Mouse (Mus musculus): Measurements from ENCODE around the gene Icmt. TPM values are rescaled to one million over a fixed set of nuclear protein-coding genes. Genes with fewer than 3 reads are reported as not detected.

The Icmt gene
- 14.9 and 23.7 TPM in 2 replicates for polyA plus RNA-seq (2014; fragmentation: Nextera tagmentation; extraction: Ambion mirVana)

DNA sequence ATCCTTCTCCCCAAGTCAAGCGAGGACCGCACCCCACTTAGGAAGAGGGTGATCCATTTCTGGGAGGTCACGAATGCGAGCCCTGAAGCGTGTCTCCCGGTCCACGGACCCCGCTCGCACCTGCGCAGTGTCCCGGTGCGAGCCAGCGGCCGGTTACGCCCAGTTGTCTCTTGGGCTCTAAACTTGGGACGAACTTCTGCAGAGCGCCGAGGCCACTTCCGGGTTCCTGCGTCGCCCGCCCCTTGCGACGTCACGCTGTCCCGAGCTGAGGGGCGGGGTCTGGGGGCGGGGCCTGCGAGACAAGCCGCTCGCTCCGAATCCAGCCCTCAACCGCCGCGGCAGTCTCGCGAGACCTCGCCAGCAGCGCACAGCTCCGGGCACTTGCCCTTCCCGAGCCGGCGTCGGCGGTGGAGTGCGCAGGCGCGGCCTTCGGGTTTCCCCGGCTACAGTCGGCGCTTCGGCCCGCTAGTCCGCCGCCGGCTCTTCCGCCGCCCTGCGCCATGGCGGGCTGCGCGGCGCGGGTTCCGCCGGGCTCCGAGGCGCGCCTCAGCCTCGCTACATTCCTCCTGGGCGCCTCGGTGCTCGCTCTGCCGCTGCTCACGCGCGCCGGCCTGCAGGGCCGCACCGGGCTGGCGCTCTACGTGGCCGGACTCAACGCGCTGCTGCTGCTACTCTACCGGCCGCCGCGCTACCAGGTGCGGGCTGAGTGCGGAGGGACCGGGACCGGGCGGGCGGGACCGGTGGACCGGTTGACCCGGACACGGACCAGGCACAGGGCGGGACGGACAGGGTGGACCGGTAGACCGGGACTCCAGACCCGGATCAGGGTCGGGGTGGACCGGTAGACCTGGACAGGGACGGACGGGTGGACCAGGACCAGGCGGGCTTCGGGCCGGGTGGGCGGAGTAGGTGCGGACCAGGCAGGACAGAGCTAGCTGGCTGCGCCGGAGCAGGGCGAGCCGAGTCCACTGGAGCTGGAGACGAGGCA lies at the start of gene Icmt:
TSS of gene Icmt (plus strand) at position 354 of the 988 bp plus-strand sequence.
- ATAC-seq (ENCODE audit: low FRiP score, low TSS enrichment) (peak; percentile 95), DNase-seq (peak; percentile 100)
- WGBS = under 1% methylated on average over 119 of the region's 119 CpGs
- H3K9ac ChIP-seq (replicated peaks; ENCODE audit: low read length) = peak within 1 kb of the TSS; percentile 95
- H3K27me3 ChIP-seq (ENCODE audit: control insufficient read depth, insufficient read depth, low read length) = peaks cover 42% of the 10 kb centered on the region
- peak within 1 kb of the TSS; percentile 79 for H3K27ac ChIP-seq (replicated peaks; ENCODE audit: low read depth, low read length)
- peaks cover 25% of the 10 kb centered on the region for H3K36me3 ChIP-seq (ENCODE audit: control insufficient read depth, insufficient read depth, low read length)
- H3K4me2 ChIP-seq (ENCODE audit: low read length) = peak within 1 kb of the TSS; percentile 96
- peak within 1 kb of the TSS; percentile 89 for H3K4me3 ChIP-seq (replicated peaks; ENCODE audit: low read depth, low read length)
- H3K4me1 ChIP-seq (ENCODE audit: control insufficient read depth, insufficient read depth, low read length) = peaks cover 25% of the 10 kb centered on the region
- H3K9me3 ChIP-seq (ENCODE audit: control insufficient read depth, low read length) = no peaks in the 10 kb centered on the region

DNA sequence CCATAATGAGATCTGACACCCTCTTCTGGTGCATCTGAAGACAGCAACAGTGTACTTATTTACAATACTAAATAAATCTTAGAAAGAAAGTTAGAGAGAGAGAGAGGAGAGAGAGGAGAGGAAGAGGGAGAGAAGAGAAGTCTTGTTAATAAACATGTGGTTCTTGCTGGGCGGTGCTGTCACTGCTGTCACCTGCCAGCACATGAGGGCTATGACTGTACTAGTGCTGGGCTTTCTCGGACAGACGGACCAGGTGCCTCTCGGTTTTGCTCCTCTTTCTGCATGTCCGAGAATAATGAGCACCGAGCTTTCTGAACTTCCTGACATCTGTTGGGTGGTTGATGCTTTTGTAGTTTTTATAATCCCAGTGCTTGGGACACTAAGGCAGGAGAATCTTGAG lies 46.4 kb upstream of the Icmt start:
- no peaks in the 10 kb centered on the region for H3K9me3 ChIP-seq (ENCODE audit: control insufficient read depth, low read length)
- WGBS = 92% methylated on average over 6 of the region's 6 CpGs

DNA sequence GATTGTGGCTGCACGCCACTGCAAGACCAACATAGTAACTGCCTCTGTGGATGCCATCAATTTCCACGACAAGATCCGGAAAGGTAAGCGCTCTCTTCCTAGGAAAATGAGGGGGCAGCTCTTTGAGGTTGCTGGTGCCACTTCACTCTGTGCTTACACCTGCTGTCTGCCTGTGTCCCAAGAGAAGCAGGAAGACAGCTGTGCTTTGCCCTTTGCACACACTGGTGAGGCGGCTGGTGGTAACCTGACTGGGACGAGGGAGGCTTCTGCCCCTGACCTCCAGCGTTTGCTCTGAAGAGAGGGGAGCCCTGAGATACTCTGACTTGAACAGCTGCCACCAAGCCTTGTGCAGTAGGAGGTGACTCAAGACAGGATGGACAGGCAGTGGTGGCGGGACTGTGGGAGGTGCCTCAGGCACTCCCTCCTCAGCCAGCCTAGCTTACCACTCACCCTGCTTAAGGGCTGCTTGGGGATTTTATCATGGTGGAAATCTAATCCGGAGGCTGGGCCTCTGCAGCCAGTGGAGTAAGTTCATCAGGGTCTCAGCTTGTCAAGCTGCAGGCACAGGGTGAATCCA lies 43.8 kb upstream of the Icmt start:
- WGBS = 82% methylated on average over 9 of the region's 9 CpGs
- H3K27ac ChIP-seq (replicated peaks; ENCODE audit: low read depth, low read length) = no peak overlapping the region
- H3K4me1 ChIP-seq (ENCODE audit: control insufficient read depth, insufficient read depth, low read length) = no peaks in the 10 kb centered on the region
- H3K27me3 ChIP-seq (ENCODE audit: control insufficient read depth, insufficient read depth, low read length) = no peaks in the 10 kb centered on the region
- no peak for DNase-seq
- peaks cover 11% of the 10 kb centered on the region for H3K36me3 ChIP-seq (ENCODE audit: control insufficient read depth, insufficient read depth, low read length)
- H3K4me3 ChIP-seq (replicated peaks; ENCODE audit: low read depth, low read length) = no peak overlapping the region
- H3K9me3 ChIP-seq (ENCODE audit: control insufficient read depth, low read length) = no peaks in the 10 kb centered on the region
- no peak for ATAC-seq (ENCODE audit: low FRiP score, low TSS enrichment)
- no peak overlapping the region for H3K9ac ChIP-seq (replicated peaks; ENCODE audit: low read length)
- no peak overlapping the region for H3K4me2 ChIP-seq (ENCODE audit: low read length)

More for the DNA sequence above, 46.4 kb upstream of the Icmt start:
- Histone ChIP-seq H3K4me2 (ENCODE audit: low read length) (no peak overlapping the region), H3K4me3 (replicated peaks; ENCODE audit: low read depth, low read length) (no peak overlapping the region), H3K4me1 (ENCODE audit: control insufficient read depth, insufficient read depth, low read length) (no peaks in the 10 kb centered on the region), H3K36me3 (ENCODE audit: control insufficient read depth, insufficient read depth, low read length) (peaks cover 11% of the 10 kb centered on the region), H3K27ac (replicated peaks; ENCODE audit: low read depth, low read length) (no peak overlapping the region), H3K27me3 (ENCODE audit: control insufficient read depth, insufficient read depth, low read length) (no peaks in the 10 kb centered on the region), H3K9ac (replicated peaks; ENCODE audit: low read length) (no peak overlapping the region)
- ATAC-seq (ENCODE audit: low FRiP score, low TSS enrichment) (no peak), DNase-seq (no peak)

DNA sequence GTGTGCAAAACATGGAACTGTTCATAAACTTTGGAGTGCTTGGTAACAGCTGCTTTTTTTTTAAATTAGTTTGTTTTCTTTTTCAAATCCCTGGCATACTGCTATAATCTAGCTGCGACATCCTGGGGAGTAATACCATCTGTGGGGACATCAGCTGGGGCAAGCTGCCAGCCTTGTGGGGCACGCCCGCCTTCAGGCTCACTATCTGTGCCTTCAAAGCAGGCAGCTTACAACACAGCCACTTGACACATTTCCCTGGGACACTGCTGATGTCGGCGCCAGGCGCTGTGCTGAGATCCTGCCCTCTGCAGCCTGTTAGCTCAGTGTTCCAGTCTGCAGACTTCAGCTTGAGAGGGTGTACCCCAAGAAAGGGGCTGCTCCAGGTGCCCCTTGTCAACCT lies 40.0 kb upstream of the Icmt start:
- Histone ChIP-seq H3K9me3 (ENCODE audit: control insufficient read depth, low read length) (no peaks in the 10 kb centered on the region), H3K4me3 (replicated peaks; ENCODE audit: low read depth, low read length) (no peak overlapping the region), H3K4me2 (ENCODE audit: low read length) (no peak overlapping the region), H3K27ac (replicated peaks; ENCODE audit: low read depth, low read length) (no peak overlapping the region), H3K9ac (replicated peaks; ENCODE audit: low read length) (no peak overlapping the region), H3K36me3 (ENCODE audit: control insufficient read depth, insufficient read depth, low read length) (peaks cover 9% of the 10 kb centered on the region), H3K27me3 (ENCODE audit: control insufficient read depth, insufficient read depth, low read length) (no peaks in the 10 kb centered on the region), H3K4me1 (ENCODE audit: control insufficient read depth, insufficient read depth, low read length) (no peaks in the 10 kb centered on the region)
- WGBS = 77% methylated on average over 6 of the region's 6 CpGs
- ATAC-seq (ENCODE audit: low FRiP score, low TSS enrichment) (no peak), DNase-seq (peak; percentile 39)

DNA sequence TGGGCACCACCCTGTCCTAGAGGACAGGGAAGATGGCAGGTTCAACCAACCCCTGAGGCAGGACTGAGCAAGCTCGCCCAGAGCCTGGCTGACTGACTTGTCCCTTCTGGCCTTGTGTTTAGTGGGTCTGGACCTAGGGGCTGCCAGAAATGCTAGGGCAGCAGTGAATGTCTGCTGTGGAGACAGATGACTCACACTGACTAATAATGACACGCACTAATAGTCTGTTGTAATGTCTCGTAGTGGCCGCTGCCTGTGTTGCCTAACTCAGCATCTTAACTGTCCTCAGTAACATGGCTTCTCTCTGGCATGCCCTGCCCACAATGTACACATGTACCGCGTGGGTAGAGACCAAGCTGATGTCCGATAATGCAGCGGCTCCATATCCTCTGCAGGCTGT lies 36.6 kb upstream of the Icmt start:
- Histone ChIP-seq H3K9ac (replicated peaks; ENCODE audit: low read length) (no peak overlapping the region), H3K27ac (replicated peaks; ENCODE audit: low read depth, low read length) (no peak overlapping the region), H3K36me3 (ENCODE audit: control insufficient read depth, insufficient read depth, low read length) (peaks cover 13% of the 10 kb centered on the region; the same call in 1 of the 2 replicates), H3K27me3 (ENCODE audit: control insufficient read depth, insufficient read depth, low read length) (no peaks in the 10 kb centered on the region), H3K4me2 (ENCODE audit: low read length) (no peak overlapping the region), H3K4me1 (ENCODE audit: control insufficient read depth, insufficient read depth, low read length) (no peaks in the 10 kb centered on the region), H3K9me3 (ENCODE audit: control insufficient read depth, low read length) (no peaks in the 10 kb centered on the region), H3K4me3 (replicated peaks; ENCODE audit: low read depth, low read length) (no peak overlapping the region)
- 94% methylated on average over 8 of the region's 8 CpGs for WGBS
- ATAC-seq (ENCODE audit: low FRiP score, low TSS enrichment) (no peak), DNase-seq (no peak)

DNA sequence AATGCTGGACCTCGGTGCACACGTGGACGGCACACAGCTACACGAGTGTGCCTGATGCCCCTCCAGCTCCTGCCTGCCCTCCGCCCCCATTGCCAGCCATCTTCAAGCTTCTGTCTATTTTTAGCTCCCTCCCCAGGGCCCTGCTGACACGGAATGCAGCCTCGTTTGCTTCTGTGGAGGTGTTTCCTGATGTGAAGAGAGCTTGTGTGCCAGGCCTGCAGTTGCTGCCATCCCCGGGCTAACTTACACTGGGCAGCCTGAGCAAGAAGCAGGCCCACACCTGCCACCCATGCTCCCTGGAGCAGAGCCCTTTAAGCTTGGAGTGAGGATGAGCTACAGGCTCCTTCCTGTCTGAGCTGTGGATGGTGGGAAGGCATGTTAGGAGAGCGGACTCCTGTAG lies 34.8 kb upstream of the Icmt start:
- DNase-seq (no peak), ATAC-seq (ENCODE audit: low FRiP score, low TSS enrichment) (no peak)
- 79% methylated on average over 9 of the region's 9 CpGs for WGBS
- Histone ChIP-seq H3K4me1 (ENCODE audit: control insufficient read depth, insufficient read depth, low read length) (no peaks in the 10 kb centered on the region), H3K27me3 (ENCODE audit: control insufficient read depth, insufficient read depth, low read length) (no peaks in the 10 kb centered on the region), H3K9me3 (ENCODE audit: control insufficient read depth, low read length) (no peaks in the 10 kb centered on the region), H3K4me2 (ENCODE audit: low read length) (no peak overlapping the region), H3K27ac (replicated peaks; ENCODE audit: low read depth, low read length) (no peak overlapping the region), H3K36me3 (ENCODE audit: control insufficient read depth, insufficient read depth, low read length) (peaks cover 13% of the 10 kb centered on the region; the same call in 1 of the 2 replicates), H3K4me3 (replicated peaks; ENCODE audit: low read depth, low read length) (no peak overlapping the region), H3K9ac (replicated peaks; ENCODE audit: low read length) (no peak overlapping the region)

DNA sequence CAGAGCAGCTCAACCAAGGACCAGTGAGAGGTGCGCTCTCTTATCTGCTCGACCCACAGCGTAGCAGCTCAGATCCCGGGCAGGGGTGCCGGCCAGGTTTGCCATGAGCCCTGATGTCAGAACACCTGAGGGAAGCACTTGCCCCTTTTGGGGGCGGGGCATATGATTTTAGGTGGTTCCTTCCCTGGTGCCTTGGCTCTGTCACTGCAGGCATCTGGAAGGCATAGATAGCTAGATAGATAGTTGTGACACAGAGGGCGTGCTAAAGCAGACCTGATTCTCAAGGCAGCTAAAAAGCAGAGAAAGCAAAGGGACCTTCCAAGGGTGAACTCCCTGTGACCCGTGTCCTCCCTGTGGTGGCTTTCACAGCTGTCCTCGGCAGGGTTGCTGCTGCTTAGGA lies 33.9 kb upstream of the Icmt start:
- WGBS = 62% methylated on average over 9 of the region's 9 CpGs
- Histone ChIP-seq H3K9me3 (ENCODE audit: control insufficient read depth, low read length) (no peaks in the 10 kb centered on the region), H3K9ac (replicated peaks; ENCODE audit: low read length) (no peak overlapping the region), H3K27me3 (ENCODE audit: control insufficient read depth, insufficient read depth, low read length) (no peaks in the 10 kb centered on the region), H3K4me1 (ENCODE audit: control insufficient read depth, insufficient read depth, low read length) (no peaks in the 10 kb centered on the region), H3K27ac (replicated peaks; ENCODE audit: low read depth, low read length) (no peak overlapping the region), H3K4me3 (replicated peaks; ENCODE audit: low read depth, low read length) (no peak overlapping the region), H3K4me2 (ENCODE audit: low read length) (no peak overlapping the region), H3K36me3 (ENCODE audit: control insufficient read depth, insufficient read depth, low read length) (peaks cover 13% of the 10 kb centered on the region; the same call in 1 of the 2 replicates)
- no peak for ATAC-seq (ENCODE audit: low FRiP score, low TSS enrichment)
- DNase-seq = no peak

DNA sequence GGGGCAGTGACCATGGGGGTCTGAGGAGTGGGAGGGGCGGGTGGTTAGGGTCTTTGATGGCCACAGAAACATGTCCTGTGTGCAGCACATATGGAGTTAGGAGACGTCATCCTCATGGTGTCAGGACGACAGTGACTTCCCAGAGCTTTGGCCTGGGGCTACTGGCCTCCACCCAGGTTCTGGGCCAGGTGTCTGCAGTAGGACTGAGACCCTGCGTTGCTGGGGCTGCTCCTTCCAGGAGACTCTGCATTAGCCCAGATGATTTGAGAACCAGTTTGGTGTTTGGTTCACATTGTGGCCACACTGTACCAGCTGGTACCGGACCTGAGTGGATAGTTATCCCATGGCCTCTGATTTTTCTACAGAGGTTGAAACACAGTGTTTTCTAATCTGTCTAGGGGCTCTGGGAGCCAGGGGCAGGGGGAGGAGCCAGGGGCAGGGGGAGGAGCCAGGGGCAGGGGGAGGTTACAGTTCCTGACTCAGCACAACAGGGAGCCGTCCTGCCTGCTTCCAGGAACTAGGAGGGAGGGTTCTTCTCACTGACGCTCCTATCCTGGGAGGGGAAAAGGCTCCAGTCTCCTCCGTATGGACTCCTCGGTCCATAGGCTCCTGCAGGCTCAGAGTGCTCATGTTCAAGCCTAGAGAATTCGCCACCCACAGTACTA lies 33.4 kb upstream of the Icmt start:
- H3K9ac ChIP-seq (replicated peaks; ENCODE audit: low read length) = no peak overlapping the region
- H3K27ac ChIP-seq (replicated peaks; ENCODE audit: low read depth, low read length) = no peak overlapping the region
- H3K9me3 ChIP-seq (ENCODE audit: control insufficient read depth, low read length) = no peaks in the 10 kb centered on the region
- H3K36me3 ChIP-seq (ENCODE audit: control insufficient read depth, insufficient read depth, low read length) = peaks cover 13% of the 10 kb centered on the region; the same call in 1 of the 2 replicates
- no peak overlapping the region for H3K4me3 ChIP-seq (replicated peaks; ENCODE audit: low read depth, low read length)
- DNase-seq (no peak), ATAC-seq (ENCODE audit: low FRiP score, low TSS enrichment) (no peak)
- H3K27me3 ChIP-seq (ENCODE audit: control insufficient read depth, insufficient read depth, low read length) = no peaks in the 10 kb centered on the region
- H3K4me2 ChIP-seq (ENCODE audit: low read length) = no peak overlapping the region
- no peaks in the 10 kb centered on the region for H3K4me1 ChIP-seq (ENCODE audit: control insufficient read depth, insufficient read depth, low read length)
- 32% methylated on average over 10 of the region's 10 CpGs for WGBS
